Mouse (Mus musculus) bone marrow, adult 2 months (tissue): Measurements from ENCODE around the gene Pigf. TPM values are rescaled to one million over a fixed set of nuclear protein-coding genes. Genes with fewer than 3 reads are reported as not detected.
A peak's percentile ranks its signal among the peaks of the same experiment; 100 is the strongest.

ENCODE experiments used
- H3K27ac ChIP-seq: fragments of 200-500 bp; 2 replicates; pipeline ENCODE4 v1.5.1; 2012; ENCODE audit warnings: low read depth, mild to moderate bottlenecking, control low read depth, inconsistent platforms, low read length; ENCODE audit not compliant: control insufficient read depth, poor library complexity, insufficient read depth
- H3K4me1 ChIP-seq: fragments of 200-500 bp; 2 replicates; pipeline ENCODE4 v1.6.1; 2011; ENCODE audit warnings: low read length; ENCODE audit not compliant: control insufficient read depth, insufficient read depth
- H3K4me3 ChIP-seq: fragments of 200-500 bp; replicated peaks from 2 replicates; pipeline ENCODE3; 2011; ENCODE audit warnings: mild to moderate bottlenecking, low read depth, low read length, control low read depth; ENCODE audit not compliant: control insufficient read depth
- CTCF ChIP-seq: fragments of 200-500 bp; IDR thresholded peaks from 2 replicates; pipeline ENCODE4 v1.5.1; 2011; ENCODE audit warnings: low read length, control low read depth; ENCODE audit not compliant: control insufficient read depth, insufficient read depth
- POLR2A ChIP-seq: fragments of 200-500 bp; IDR thresholded peaks from 2 replicates; pipeline ENCODE4 v1.6.1; 2011; ENCODE audit warnings: low read depth, mild to moderate bottlenecking, control low read depth, low read length, borderline replicate concordance; ENCODE audit not compliant: control insufficient read depth
- WGBS: fragments of 180-500 bp; shearing (Covaris S2); methylation state at CpG from one replicate; pipeline ENCODE4 v1.1.7; 2018; 5-methylcytosine and 5-hydroxymethylcytosine counted together
- polyA plus RNA-seq: library from polyadenylated mRNA; stranded (reverse); fragments of >200 nt; gene quantifications from 2 replicates; pipeline ENCODE4 v1.2.4, GENCODE M21; 2011; ENCODE audit warnings: low replicate concordance; ENCODE audit not compliant: missing spikeins, insufficient read depth, insufficient read length

Pigf gene
- polyA plus RNA-seq, 1 experiment = 9.8 TPM

- H3K4me1 ChIP-seq = peaks cover 12% of the 10 kb centered on the region
Measured at GRCm38 (mm10) chr17:86969582-86969981, 55.6 kb downstream of the Pigf start.

GRCm38 (mm10) chr17:86968581-86968980 lies 56.6 kb downstream of the Pigf start:
- TF ChIP-seq CTCF (no peak), POLR2A (no peak)
- Histone ChIP-seq H3K4me1 (peaks cover 12% of the 10 kb centered on the region), H3K27ac (peak overlapping the region; percentile 58; the same call in 1 of the 2 replicates), H3K4me3 (no peak overlapping the region)
- 48% methylated on average over 5 of the region's 5 CpGs for WGBS

More at GRCm38 (mm10) chr17:86969582-86969981, 55.6 kb downstream of the Pigf start:
- Histone ChIP-seq H3K27ac (peak overlapping the region; percentile 58; the same call in 1 of the 2 replicates), H3K4me3 (no peak overlapping the region)
- 2% methylated on average over 5 of the region's 5 CpGs for WGBS
- TF ChIP-seq POLR2A (no peak), CTCF (peak; percentile 24)

GRCm38 (mm10) chr17:86967536-86968525 lies 57.4 kb downstream of the Pigf start:
- WGBS = 39% methylated on average over 10 of the region's 10 CpGs
- H3K4me1 ChIP-seq = peaks cover 12% of the 10 kb centered on the region
- no peak overlapping the region for H3K4me3 ChIP-seq
- TF ChIP-seq CTCF (no peak), POLR2A (no peak)
- H3K27ac ChIP-seq = peak overlapping the region; percentile 44

- Histone ChIP-seq H3K27ac (no peak overlapping the region; the same call in 1 of the 2 replicates), H3K4me1 (peaks cover 12% of the 10 kb centered on the region; the same call in 1 of the 2 replicates), H3K4me3 (no peak overlapping the region)
- 85% methylated on average over 12 of the region's 12 CpGs for WGBS
- TF ChIP-seq CTCF (no peak), POLR2A (no peak)
Measured at GRCm38 (mm10) chr17:86967048-86967447, 58.2 kb downstream of the Pigf start.

GRCm38 (mm10) chr17:86966040-86966439 lies 59.2 kb downstream of the Pigf start:
- 84% methylated on average over 10 of the region's 10 CpGs for WGBS
- Histone ChIP-seq H3K4me1 (peaks cover 12% of the 10 kb centered on the region; the same call in 1 of the 2 replicates), H3K27ac (no peak overlapping the region), H3K4me3 (no peak overlapping the region)
- no peak for TF ChIP-seq CTCF
- TF ChIP-seq POLR2A = no peak

GRCm38 (mm10) chr17:86965121-86965520 lies 60.1 kb downstream of the Pigf start:
- no peak overlapping the region for H3K27ac ChIP-seq
- WGBS = 81% methylated on average over 8 of the region's 8 CpGs
- TF ChIP-seq CTCF (no peak), POLR2A (no peak)
- no peak overlapping the region for H3K4me3 ChIP-seq
- H3K4me1 ChIP-seq = peaks cover 8% of the 10 kb centered on the region; the same call in 1 of the 2 replicates

GRCm38 (mm10) chr17:86964502-86964901 lies 60.7 kb downstream of the Pigf start:
- TF ChIP-seq CTCF = no peak
- TF ChIP-seq POLR2A = no peak
- Histone ChIP-seq H3K4me1 (peaks cover 6% of the 10 kb centered on the region; the same call in 1 of the 2 replicates), H3K27ac (no peak overlapping the region), H3K4me3 (no peak overlapping the region)
- 3% methylated on average over 10 of the region's 10 CpGs for WGBS

- 5% methylated on average over 6 of the region's 6 CpGs for WGBS
- TF ChIP-seq CTCF = no peak
- TF ChIP-seq POLR2A = no peak
- Histone ChIP-seq H3K4me1 (peaks cover 6% of the 10 kb centered on the region; the same call in 1 of the 2 replicates), H3K4me3 (peak overlapping the region; percentile 60), H3K27ac (no peak overlapping the region)
Measured at GRCm38 (mm10) chr17:86964041-86964440, 61.2 kb downstream of the Pigf start.
